Mouse (Mus musculus): ENCODE measurements at regions not wholly inside any gene's neighbourhood (a gene's known extent, or its start where the extent isn't known, plus 50 kb on each side); places are given as distances from the start of the nearest gene placed in this dataset.

GRCm38 (mm10) chr8:44805179-44805815 is 129.9 kb upstream of the Fat1 start:
- Histone ChIP-seq H3K4me2 (ENCODE audit: low read depth) (no peak overlapping the region), H3K9ac (no peak overlapping the region), H3K4me1 (ENCODE audit: insufficient read depth) (no peaks in the 10 kb centered on the region), H3K9me3 (ENCODE audit: low read length) (no peaks in the 10 kb centered on the region), H3K36me3 (ENCODE audit: insufficient read depth) (no peaks in the 10 kb centered on the region), H3K4me3 (ENCODE audit: low read depth, low read length) (no peak overlapping the region), H3K27ac (ENCODE audit: low read depth, low read length) (no peak overlapping the region), H3K27me3 (ENCODE audit: insufficient read depth, low read length) (no peaks in the 10 kb centered on the region)
- ATAC-seq = no peak
- TF ChIP-seq CTCF (IDR thresholded peaks at IDR 0.05; ENCODE audit: low read depth) = no peak
- 74% methylated on average over 11 of the region's 11 CpGs for WGBS
- DNase-seq = no peak

- Histone ChIP-seq H3K9me3 (ENCODE audit: low read length) (no peaks in the 10 kb centered on the region), H3K4me2 (ENCODE audit: low read depth) (no peak overlapping the region), H3K36me3 (ENCODE audit: insufficient read depth) (no peaks in the 10 kb centered on the region), H3K9ac (no peak overlapping the region), H3K27me3 (ENCODE audit: insufficient read depth, low read length) (no peaks in the 10 kb centered on the region), H3K27ac (ENCODE audit: low read depth, low read length) (no peak overlapping the region), H3K4me3 (ENCODE audit: low read depth, low read length) (no peak overlapping the region), H3K4me1 (ENCODE audit: insufficient read depth) (no peaks in the 10 kb centered on the region)
- WGBS = 89% methylated on average over 4 of the region's 4 CpGs
- ATAC-seq = no peak
- DNase-seq = no peak
- TF ChIP-seq CTCF (IDR thresholded peaks at IDR 0.05; ENCODE audit: low read depth) = no peak
Measured at GRCm38 (mm10) chr8:44812360-44812759, 122.9 kb upstream of the Fat1 start.

GRCm38 (mm10) chr8:44817532-44818157 is 117.6 kb upstream of the Fat1 start:
- no peak for TF ChIP-seq CTCF (IDR thresholded peaks at IDR 0.05; ENCODE audit: low read depth)
- ATAC-seq = peak; percentile 48; the same call in 1 of the 2 replicates
- 78% methylated on average over 13 of the region's 13 CpGs for WGBS

GRCm38 (mm10) chr8:44819270-44819669 is 116.0 kb upstream of the Fat1 start:
- Histone ChIP-seq H3K4me2 (ENCODE audit: low read depth) (no peak overlapping the region), H3K27ac (ENCODE audit: low read depth, low read length) (no peak overlapping the region)
- 90% methylated on average over 3 of the region's 3 CpGs for WGBS

More at GRCm38 (mm10) chr8:44817532-44818157, 117.6 kb upstream of the Fat1 start:
- no peaks in the 10 kb centered on the region for H3K27me3 ChIP-seq (ENCODE audit: insufficient read depth, low read length)
- no peaks in the 10 kb centered on the region for H3K36me3 ChIP-seq (ENCODE audit: insufficient read depth)
- DNase-seq = peak; percentile 27
- no peak overlapping the region for H3K27ac ChIP-seq (ENCODE audit: low read depth, low read length)
- no peak overlapping the region for H3K4me2 ChIP-seq (ENCODE audit: low read depth)
- no peaks in the 10 kb centered on the region for H3K9me3 ChIP-seq (ENCODE audit: low read length)
- H3K4me3 ChIP-seq (ENCODE audit: low read depth, low read length) = no peak overlapping the region
- H3K4me1 ChIP-seq (ENCODE audit: insufficient read depth) = no peaks in the 10 kb centered on the region
- H3K9ac ChIP-seq = no peak overlapping the region

GRCm38 (mm10) chr8:44819691-44820090 is 115.6 kb upstream of the Fat1 start:
- Histone ChIP-seq H3K4me3 (ENCODE audit: low read depth, low read length) (no peak overlapping the region), H3K4me1 (ENCODE audit: insufficient read depth) (no peaks in the 10 kb centered on the region), H3K27ac (ENCODE audit: low read depth, low read length) (no peak overlapping the region), H3K4me2 (ENCODE audit: low read depth) (no peak overlapping the region), H3K27me3 (ENCODE audit: insufficient read depth, low read length) (no peaks in the 10 kb centered on the region), H3K9ac (no peak overlapping the region), H3K9me3 (ENCODE audit: low read length) (0 out of 2 replicates have a peak, but pooled peaks cover 6% of the 10 kb centered on the region), H3K36me3 (ENCODE audit: insufficient read depth) (no peaks in the 10 kb centered on the region)
- no peak for TF ChIP-seq CTCF (IDR thresholded peaks at IDR 0.05; ENCODE audit: low read depth)
- WGBS = 88% methylated on average over 7 of the region's 7 CpGs
- DNase-seq (no peak), ATAC-seq (no peak)

More at GRCm38 (mm10) chr8:44819270-44819669, 116.0 kb upstream of the Fat1 start:
- no peak overlapping the region for H3K9ac ChIP-seq
- no peak for TF ChIP-seq CTCF (IDR thresholded peaks at IDR 0.05; ENCODE audit: low read depth)
- ATAC-seq (no peak), DNase-seq (no peak)
- 0 out of 2 replicates have a peak, but pooled peaks cover 6% of the 10 kb centered on the region for H3K9me3 ChIP-seq (ENCODE audit: low read length)
- no peak overlapping the region for H3K4me3 ChIP-seq (ENCODE audit: low read depth, low read length)
- H3K4me1 ChIP-seq (ENCODE audit: insufficient read depth) = no peaks in the 10 kb centered on the region
- H3K36me3 ChIP-seq (ENCODE audit: insufficient read depth) = no peaks in the 10 kb centered on the region
- no peaks in the 10 kb centered on the region for H3K27me3 ChIP-seq (ENCODE audit: insufficient read depth, low read length)

GRCm38 (mm10) chr8:44825183-44825757 is 110.0 kb upstream of the Fat1 start:
- Histone ChIP-seq H3K27ac (ENCODE audit: low read depth, low read length) (no peak overlapping the region), H3K9me3 (ENCODE audit: low read length) (0 out of 2 replicates have a peak, but pooled peaks cover 6% of the 10 kb centered on the region), H3K4me1 (ENCODE audit: insufficient read depth) (0 out of 2 replicates have a peak, but pooled peaks cover 6% of the 10 kb centered on the region), H3K4me2 (ENCODE audit: low read depth) (no peak overlapping the region), H3K36me3 (ENCODE audit: insufficient read depth) (no peaks in the 10 kb centered on the region), H3K9ac (no peak overlapping the region), H3K4me3 (ENCODE audit: low read depth, low read length) (no peak overlapping the region), H3K27me3 (ENCODE audit: insufficient read depth, low read length) (no peaks in the 10 kb centered on the region)
- ATAC-seq = no peak
- 90% methylated on average over 6 of the region's 6 CpGs for WGBS
- no peak for DNase-seq
- no peak for TF ChIP-seq CTCF (IDR thresholded peaks at IDR 0.05; ENCODE audit: low read depth)

- H3K9ac ChIP-seq = 0 out of 2 replicates have a peak overlapping the region, but pooled peaks have one; percentile 3
- H3K4me2 ChIP-seq (ENCODE audit: low read depth) = peak overlapping the region; percentile 41
- DNase-seq (peak; percentile 75), ATAC-seq (peak; percentile 50; the same call in 1 of the 2 replicates)
- 0 out of 2 replicates have a peak, but pooled peaks cover 6% of the 10 kb centered on the region for H3K4me1 ChIP-seq (ENCODE audit: insufficient read depth)
- H3K4me3 ChIP-seq (ENCODE audit: low read depth, low read length) = peak overlapping the region; percentile 20
- TF ChIP-seq CTCF (IDR thresholded peaks at IDR 0.05; ENCODE audit: low read depth) = no peak
- 0 out of 2 replicates have a peak, but pooled peaks cover 6% of the 10 kb centered on the region for H3K9me3 ChIP-seq (ENCODE audit: low read length)
- H3K27me3 ChIP-seq (ENCODE audit: insufficient read depth, low read length) = no peaks in the 10 kb centered on the region
- no peak overlapping the region for H3K27ac ChIP-seq (ENCODE audit: low read depth, low read length)
- WGBS = 4% methylated on average over 13 of the region's 13 CpGs
- no peaks in the 10 kb centered on the region for H3K36me3 ChIP-seq (ENCODE audit: insufficient read depth)
Measured at GRCm38 (mm10) chr8:44826936-44827335, 108.3 kb upstream of the Fat1 start.
